Mouse (Mus musculus) NIH3T3 (cell line): ENCODE results near the gene Hs1bp3.

Experiments used
- DNase-seq: peaks from one replicate; pipeline ENCODE4 v3.0.0-alpha.2; 2012; ENCODE audit warnings: low read depth

Gene Hs1bp3

DNA sequence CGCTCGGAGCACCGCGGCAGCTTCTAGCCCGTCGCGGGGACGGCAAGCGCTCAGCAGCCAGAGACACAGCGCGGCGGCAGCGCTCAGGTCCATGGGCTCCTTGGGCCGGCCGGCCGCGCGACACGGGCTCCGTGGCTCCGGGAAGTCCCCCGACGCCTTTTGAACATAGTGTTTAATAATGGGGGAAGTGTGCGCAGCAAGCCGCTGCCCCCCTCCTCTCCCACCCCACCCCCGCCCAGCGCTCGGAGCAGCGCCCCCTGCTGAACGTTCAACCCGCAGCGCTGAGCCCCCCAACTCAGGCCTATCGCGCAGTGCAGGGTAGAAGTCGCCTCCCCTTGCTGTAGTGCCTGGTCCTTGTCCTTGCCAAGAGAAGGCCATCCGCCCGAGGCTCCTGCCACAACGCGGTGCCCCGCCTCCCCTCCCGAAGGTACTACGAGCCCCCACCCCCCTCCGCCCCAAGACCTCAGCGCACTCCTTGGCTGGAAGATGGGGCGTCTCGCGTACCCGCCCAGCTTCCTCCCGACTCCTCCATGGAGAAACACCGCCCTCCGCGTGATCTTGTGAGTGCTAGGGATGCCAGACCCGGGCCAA is 11.3 kb upstream of the Hs1bp3 start, which contains the start of gene Gdf7:
Gene Gdf7 (minus strand): TSS at position 114 of the 591 bp plus-strand sequence.
- DNase-seq: no peak

DNA sequence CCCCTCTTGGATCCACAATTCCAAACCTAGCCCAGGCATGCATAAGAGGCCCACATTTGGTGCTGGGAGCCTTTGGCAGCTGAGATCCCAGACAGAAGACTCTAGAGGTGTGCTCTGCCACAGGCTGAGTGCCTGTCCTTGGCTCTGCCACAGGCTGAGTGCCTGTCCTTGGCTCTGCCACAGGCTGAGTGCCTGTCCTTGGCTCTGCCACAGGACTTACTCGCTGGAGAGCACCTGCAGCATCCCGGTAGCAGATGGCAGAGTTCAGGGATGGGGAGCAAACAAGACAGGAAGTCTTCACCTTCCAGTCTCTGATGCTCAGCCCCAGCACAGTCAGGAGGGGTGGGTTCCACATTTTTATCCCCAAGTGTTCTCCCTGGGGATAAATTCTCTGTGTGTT is 8.0 kb upstream of the Hs1bp3 start:
- no peak for DNase-seq

DNA sequence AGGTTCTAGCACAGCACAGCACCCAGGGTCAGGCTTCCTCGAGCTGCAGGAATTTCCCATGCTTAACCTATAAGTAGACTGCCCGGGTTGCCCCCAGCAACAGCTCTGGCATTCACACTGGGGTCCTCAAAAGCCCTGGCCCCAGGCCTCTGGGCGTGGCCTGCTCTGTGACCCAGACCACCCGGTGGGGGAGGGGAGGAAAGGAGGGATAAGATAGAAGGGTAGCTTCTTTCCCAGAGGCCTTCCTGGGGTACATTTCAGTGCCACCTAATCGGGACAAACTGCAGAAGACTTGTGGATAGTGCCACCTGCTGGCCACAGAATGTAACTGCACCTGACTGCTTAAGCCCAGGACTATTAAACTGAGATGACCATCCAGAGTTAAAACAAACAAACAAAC is 6.8 kb upstream of the Hs1bp3 start:
- peak; percentile 86 for DNase-seq

DNA sequence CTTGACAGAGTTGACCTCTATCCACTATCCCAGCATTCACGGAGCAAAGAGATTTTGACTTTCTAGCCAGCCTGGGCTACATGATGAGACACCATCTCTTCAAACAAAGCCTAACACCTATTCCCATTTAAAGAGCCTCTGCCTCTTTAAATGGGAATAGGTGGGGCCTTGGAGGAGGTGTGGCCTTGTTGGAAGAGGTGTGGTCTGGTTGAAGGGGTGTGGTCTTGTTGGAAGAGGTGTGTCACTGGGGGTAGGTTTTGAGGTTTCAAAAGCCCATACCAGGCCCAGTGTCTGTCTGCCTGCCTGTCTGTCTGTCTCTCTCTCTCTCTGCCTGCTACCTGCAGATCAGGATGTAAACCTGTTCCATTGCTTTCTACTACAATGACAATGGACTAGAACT is 6.3 kb upstream of the Hs1bp3 start:
- DNase-seq: peak; percentile 20

DNA sequence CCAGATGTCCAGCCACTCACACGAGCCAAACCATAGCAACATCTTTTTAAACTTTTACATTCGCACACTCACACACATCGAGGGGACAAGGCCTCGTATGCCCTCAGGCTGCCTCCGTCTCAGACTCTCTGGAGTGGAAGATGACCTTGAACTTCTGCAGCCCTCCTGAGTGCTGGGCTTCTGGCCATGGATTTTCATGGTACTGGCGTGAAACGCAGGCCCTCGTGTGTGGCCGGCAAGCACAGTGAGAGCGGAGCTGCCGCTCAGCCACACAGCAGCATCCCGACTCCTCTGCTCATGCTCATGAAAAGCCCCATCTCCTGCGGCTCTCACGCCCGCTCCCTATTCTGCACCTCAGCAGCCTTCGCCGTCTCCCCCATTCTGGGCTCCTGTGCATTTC is 2.2 kb upstream of the Hs1bp3 start:
- no peak for DNase-seq

DNA sequence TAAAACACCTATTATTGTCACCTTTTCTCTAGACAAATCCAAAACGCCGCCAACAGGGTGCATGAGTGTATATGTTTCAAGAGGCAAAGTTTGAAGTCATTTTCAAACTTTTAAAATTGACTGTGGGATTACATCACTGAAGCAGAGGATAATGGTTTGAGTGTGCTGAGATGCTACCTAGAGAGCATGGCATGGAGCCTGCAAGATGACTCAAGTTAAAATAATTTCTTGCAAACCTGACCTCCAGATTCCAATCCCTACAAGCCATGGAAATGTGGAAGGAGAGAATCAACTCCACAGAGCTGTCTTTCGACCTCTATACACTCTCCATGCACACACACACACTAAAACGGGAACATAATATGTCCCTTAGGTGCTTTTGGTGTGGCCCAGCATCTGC is 966 bp upstream of the Hs1bp3 start:
- peak; percentile 61 for DNase-seq

DNA sequence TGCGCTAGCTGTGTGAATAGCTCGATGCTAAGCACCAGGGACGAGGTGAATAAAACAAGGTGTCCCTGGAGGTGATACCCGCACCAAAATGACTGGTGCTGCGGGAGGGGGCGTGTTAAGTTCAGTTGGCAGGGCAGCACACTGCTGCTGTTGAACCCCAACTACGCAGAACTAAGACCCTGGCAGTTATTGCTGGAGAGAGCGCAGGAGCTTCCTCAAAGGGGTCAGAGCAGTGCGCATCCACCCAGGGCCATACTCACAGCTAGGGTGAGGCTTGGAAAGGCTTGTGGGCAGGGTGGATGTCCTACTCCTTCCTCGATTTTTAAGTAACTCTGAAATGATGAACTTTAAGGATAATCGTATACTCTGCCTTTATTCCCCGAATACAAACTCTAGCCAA is 541 bp downstream of the Hs1bp3 start:
- DNase-seq: peak; percentile 27

DNA sequence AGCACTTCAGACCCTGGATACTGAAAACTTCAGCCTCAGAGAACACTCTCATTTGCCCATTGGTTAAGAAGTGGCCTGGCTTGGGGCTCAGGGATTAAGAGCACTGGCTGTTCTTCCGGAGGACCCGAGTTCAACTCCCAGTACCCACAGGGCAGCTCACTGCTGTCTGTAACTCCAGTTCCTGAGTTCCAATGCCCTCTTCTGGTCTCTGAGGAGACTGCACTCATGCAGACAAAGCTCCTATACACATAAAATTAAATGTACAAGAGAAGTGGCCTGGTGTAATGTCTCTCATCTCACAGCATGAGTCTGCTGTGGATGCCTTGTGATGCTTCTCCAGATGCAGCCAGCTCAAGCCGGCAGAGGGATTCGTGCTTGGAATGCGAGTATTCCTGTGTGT is 3.3 kb downstream of the Hs1bp3 start:
- peak; percentile 42 for DNase-seq

DNA sequence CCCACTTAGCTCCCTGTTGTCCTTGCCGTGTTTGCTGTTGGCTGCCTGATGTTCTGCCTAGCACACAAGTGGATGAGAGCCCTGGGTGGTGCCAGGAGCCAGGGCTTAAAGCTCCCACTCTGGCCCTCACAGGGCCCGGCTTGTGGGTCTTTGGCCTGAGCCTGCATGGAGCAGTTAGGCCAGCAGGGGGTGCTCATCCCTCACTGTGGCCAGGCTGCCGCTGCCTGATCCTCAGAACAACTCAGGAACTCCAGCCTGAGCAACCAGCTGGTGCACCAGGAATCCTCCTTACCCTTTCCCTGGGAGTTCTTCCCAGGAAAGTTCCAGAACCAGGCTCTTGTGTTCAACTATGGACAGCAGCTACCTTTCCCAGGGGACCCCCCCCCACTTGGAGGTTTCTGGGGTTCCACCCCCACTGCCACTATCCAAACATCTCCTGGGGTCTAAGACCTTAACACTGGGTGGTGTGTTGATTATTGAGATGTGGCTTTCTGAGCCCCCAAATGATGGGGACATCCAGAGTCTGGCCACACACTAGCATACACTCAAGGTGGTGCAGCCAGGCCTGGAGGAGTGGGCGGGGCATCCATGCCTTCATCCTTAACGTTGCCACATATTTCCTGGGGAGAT is 7.0 kb downstream of the Hs1bp3 start:
- DNase-seq: peak; percentile 85

DNA sequence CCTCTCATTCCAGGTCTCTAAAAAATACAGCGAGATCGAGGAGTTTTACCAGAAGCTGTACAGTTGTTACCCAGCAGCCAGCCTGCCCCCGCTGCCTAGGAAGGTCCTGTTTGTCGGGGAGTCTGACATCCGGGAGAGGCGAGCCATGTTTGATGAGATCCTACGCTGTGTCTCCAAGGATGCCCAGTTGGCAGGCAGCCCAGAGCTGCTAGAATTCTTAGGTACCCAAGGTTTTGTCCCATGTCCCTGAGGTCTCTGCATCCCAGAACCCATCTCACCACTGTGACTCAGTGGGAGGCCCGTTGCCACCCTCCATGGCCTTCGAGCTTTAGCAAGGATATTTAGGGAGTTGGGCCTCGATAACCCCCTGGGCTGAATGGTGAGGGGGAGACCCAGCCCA is 8.3 kb downstream of the Hs1bp3 start:
- no peak for DNase-seq

DNA sequence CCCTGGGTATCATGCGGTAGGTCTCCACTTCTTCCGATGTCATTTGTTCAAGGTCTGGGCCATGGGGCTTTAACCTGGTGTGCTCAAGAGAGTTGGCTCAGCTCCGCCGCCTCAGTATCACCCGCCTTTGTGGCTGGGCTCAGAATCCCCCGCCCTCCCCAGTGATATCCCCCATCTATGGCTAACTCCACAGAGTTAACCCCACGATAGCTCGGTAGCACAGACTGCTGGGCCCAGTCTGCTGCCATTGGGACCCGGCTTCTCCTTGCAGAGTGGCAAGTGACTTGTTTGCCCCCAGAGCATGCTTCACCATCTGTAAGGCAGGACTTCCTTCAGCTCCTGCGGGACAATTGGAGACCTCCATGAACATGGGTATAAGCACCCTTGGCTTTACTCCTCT is 10.9 kb downstream of the Hs1bp3 start:
- no peak for DNase-seq

DNA sequence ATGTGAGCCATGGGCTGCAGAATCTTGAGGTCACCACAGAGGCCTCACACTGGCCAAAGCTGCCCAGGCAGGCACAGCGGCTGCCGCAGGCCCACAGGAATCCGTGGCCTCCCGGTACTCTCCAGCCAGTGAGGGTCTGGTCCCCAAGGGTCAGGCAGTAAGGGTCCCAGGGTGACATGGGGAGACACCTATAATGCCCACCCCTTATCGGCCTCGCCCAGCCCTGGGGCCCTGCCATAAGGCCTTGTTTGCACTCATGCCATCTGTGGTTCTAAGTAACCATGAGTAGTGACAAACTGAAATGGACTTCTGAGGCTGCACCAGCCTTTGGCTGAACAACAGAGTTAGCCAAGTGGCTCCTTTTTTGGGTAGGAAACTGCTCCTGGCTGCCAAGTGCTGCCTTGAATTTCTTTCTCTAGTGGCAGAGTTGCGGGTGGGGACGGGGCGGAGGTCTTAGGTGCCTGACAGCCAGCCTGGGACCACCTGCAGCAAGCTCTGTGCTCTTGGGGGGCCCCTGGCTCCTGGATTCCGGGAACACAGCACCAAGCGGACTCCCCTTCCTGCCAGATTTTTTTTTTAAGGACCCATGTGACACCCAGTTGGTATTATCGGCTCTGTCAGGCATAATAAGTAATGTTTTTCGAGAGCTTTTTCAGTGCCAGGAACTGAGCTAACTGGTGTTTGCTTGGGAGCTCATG is 12.2 kb downstream of the Hs1bp3 start:
- DNase-seq: no peak

DNA sequence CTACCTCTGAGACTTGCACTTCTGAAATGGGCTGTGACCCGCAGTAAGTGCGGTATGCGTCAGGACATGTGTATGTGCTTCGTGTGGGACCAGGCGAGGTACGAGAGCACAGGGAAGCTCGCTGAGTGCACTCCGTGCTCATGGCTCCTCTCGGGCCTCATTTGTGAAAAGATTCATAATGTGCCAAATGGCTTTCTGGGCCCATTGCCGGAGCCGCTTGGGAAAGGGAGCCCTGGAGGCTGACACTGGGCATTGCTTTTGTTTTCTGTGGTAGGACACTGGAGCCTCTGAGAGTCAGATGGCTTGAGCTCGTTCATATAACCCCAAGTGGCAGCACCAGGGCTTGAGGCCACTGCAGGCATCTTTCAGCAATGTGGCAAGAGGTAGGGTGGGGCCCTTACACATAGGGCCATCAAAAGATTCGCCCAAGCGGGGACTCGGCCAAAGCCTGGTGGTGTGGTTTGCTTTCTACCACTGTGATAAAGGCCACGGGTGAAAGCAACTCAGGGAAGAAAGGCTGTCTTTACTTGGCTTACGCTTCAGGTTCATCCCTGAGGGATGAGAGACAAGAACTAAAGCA is 12.8 kb downstream of the Hs1bp3 start:
- DNase-seq: no peak

DNA sequence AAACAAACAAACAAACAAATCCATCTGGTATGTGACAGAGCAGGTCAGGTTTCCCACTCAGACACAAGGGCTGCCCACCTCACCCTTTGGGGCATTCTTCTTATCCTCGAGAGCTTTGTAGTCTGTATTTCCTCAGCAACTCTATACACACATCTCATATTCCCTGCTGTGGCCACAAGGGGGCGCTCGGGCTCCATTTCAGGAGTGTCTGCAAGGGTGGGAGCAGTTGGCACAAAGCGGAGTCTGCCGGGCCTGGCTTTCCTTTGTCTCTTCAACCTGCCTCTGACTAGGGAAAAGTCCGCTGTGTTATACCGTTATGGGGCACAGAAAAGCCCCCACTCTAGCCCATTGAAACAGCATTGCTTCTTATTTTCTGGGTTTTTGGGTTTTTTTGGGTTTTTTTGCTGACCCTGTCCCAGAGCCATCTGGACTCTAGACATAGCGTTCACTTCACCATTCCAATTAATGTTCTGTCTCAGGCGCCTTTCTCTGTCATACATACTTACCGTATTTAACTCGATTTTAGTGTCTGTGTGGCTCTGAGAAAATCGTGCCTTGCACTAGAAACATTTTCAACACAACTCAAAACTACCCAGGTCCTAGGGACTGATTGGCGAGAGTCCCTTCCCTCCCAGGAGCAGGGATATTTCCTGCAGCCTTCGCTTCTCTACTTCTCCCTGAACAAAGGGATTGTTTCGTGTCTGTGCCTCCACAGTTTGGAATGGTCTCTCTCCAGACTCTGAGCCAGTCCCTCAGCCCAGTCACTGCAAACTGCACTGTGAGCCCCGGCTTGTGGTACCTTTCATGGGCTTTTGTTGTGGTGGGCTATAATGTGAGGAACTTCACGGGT is 13.8 kb downstream of the Hs1bp3 start:
- peak; percentile 95 for DNase-seq

DNA sequence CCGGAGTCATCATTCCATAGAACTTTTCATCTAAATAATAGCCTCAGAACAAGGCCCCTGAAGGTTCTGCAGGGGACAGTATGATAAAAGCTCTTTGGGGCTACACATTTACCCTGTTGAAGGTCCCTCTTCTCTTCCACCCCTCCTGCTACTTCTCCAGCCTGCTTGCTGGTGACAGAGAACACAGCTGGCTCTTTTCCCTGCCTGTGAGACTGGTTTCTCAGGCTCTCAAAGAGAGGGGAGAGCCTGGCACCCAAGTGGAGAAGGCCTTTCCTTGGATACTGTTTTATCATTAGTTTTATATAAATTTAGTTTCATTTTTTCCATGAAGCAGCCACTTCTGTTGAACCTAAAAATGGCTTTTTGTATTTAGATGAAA is 14.4 kb downstream of the Hs1bp3 start:
- DNase-seq: no peak

DNA sequence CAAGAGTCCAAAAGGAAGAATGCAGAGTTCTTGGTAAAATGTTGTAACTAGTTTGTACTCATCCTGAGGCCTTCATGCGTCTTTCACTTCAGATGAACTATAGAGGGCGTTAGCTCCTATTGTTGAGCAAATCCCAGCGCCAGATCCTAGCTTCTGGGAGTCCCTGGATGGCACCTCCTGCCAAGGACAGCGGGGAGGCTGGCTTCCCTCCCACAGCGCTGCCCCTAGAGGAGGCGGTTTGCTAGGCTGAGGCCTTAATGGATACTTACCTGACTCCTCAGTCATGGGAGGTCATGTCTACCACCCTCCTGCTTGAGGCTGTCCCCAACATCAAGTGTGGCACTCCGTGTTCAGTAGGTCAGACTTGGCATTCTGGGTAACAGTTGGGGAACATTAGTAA is 16.0 kb downstream of the Hs1bp3 start:
- no peak for DNase-seq

DNA sequence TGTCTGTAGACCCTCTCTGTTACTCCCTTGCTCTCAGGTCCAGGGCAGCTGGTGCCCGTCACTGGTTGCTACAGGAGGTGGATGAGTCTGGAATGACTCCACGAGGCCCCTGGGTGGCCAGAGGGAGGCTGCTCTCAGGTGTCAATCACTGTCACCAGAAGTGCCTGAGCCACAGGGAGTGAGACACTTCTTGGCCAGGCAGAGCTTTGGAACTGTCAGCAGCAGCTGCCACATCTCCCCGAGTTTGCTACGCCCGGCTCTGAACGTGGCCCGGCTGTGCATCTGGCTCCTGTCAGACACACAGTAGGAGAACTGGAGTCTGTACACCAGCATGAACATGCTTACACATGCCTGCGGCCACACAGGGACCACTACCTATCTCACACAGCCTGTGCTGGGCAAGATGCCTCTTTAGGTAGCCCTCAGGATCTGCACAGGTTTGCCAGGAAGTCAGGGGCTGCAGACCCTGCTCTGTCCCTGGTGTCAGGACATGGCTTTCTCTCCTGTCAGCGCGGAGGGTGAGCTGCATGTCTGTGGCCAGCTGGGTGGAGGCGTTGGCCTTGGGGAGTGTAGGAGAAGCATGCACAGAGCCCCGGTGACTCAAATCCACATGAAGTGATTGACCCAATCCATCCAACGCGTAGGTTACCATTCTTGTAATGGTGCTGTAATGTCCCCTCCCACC is 18.4 kb downstream of the Hs1bp3 start:
- DNase-seq: no peak

DNA sequence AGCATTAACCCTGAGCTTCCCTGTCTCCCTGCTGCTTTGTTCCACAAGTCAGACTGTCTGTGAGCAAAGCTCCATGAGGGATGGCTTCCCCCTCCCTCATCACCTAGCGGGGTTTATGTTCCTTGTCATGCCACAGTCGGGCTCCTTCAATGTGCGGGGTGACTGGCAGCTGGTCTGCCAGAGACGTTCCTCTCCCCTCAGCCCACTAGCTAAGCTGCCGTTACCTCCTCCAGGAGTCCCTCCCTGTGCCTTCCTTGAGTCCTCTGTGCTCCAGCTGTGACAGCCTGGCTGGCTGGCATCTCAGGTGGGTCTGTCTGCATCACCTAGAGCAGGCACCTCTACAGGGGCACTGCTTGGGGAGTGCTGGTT is 18.9 kb downstream of the Hs1bp3 start:
- no peak for DNase-seq

DNA sequence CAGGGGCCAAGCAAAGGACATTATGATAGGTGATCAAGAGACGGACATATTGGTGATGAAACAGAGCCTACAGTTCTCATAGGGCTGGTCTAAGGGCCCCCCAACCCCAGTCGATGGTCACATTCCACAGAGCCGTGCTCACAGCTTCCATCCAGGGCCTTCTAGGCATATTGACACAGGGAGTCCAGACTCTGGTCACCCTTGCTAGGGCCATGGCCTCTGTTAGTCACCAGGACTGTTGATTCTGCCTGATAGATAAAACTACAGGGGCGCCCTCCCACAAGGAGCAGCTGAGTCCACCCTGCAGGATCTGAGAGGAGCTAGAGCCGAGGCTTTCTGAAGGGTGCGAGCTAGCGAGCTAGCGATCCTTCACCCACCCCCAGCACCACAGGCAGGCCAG is 20.4 kb downstream of the Hs1bp3 start:
- no peak for DNase-seq

DNA sequence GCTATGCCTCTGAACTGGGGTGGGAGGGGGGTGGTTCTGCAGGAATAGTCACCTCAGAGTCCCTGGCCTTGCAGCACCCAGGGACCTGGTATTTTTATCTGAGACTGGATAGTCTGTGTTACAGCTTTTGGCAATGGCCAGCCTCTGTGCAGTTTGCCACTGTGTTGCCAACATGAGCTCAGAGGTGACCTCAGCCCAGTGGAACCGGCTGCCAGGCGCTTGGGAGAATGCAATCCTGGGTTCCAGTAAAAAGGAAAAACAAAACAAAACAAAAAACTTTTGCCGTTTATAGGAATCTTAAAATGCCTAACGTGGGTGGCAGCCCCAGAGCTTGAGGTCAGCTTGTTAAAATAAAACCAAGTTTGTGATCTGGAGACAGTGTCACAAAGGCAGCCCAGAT is 21.0 kb downstream of the Hs1bp3 start:
- no peak for DNase-seq

DNA sequence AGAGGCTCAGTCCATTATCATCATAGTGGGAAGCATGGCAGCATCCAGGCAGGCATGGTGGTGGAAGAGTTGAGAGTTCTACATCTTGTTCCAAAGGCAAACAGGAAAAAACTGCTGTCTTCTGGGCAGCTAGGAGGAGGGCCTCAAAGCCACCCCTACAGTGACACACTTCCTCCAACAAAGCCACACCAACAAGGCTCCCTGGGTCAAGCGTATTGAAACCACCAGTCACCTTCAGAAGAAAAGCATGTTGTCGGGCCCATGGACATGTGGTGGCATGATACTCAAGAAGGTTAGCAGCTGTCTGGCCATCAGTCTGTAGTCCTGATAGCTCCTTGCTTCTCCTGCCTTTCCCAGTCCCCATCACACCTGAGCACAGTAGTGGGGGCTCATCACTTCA is 22.3 kb downstream of the Hs1bp3 start:
- no peak for DNase-seq
